Mouse (Mus musculus): ENCODE data around the gene Gm527. TPM values are rescaled to one million over a fixed set of nuclear protein-coding genes. Genes with fewer than 3 reads are reported as not detected.
A peak's percentile ranks its signal among the peaks of the same experiment; 100 is the strongest.

The Gm527 gene
- 7.2 and 7.3 TPM in 2 replicates for polyA plus RNA-seq (2012; rRNA removed)
- polyA plus RNA-seq (2014; fragmentation: Nextera tagmentation; extraction: Ambion mirVana) = 5.5 and 5.9 TPM in 2 replicates

DNA sequence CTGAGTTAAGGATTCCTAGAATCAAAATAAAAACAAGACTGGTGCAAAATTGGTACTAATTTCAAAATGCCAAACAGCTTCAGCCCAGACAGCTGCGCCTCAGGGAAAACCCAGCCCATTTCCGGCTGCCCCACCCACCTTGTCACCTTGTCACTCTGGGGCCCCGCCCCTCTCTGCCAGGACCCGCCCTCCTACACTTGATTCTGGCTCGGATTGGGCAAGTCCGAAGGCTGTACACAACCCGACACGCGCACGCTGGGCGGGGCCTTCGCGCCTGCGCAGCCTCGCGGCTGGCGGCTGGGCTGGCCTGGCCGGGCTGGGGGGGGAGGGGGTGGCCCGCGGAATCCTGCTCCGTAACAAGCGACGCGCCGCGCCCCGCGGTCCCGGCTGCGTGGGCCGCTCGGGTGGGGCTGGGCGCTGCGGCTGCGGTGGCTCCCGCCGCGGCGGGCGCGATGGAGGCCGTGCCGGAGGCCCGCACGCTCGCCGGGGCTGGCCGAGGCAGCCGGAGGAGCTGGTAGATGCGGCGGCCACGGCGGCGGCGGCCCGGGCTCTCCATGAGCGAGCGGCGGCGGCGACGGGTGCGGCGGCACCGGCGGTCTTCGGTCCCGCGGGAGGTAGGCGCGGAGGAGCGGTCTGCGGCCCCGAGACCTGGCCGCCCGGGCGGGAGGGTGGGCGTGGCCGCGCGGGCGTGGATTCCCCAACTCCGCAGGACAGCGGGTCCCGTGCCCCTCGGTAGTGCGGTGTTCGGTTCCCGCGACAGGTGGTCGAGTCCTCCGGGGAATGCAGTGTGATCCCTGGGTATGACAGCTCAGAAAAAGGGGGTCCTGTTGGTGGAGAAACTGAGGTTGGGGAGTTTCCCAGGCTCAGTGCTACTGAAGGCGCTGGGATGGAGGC, at the start of gene Gm527:
Gene Gm527, plus strand, starts transcription at position 329 of the 894 bp plus-strand sequence.
- Histone ChIP-seq H3K27me3 (ENCODE audit: control insufficient read depth, insufficient read depth, low read length) (no peaks in the 10 kb centered on the region), H3K4me1 (ENCODE audit: control insufficient read depth, insufficient read depth, low read length) (no peaks in the 10 kb centered on the region), H3K36me3 (ENCODE audit: control insufficient read depth, insufficient read depth, low read length) (peaks cover 8% of the 10 kb centered on the region; the same call in 1 of the 2 replicates), H3K9me3 (ENCODE audit: control insufficient read depth, low read length) (no peaks in the 10 kb centered on the region), H3K27ac (replicated peaks; ENCODE audit: low read depth, low read length) (peak within 1 kb of the TSS; percentile 58; the same call in 1 of the 2 replicates), H3K4me2 (replicated peaks; ENCODE audit: low read depth, low read length, severe bottlenecking) (peak within 1 kb of the TSS; percentile 82), H3K4me3 (replicated peaks; ENCODE audit: low read length) (peak within 1 kb of the TSS; percentile 81), H3K9ac (ENCODE audit: low read depth, low read length, severe bottlenecking) (peak within 1 kb of the TSS; percentile 83)
- 0 out of 2 replicates have a peak, but pooled peaks have one; percentile 27 for TF ChIP-seq POLR2A (IDR thresholded peaks at IDR 0.05; ENCODE audit: borderline replicate concordance, extremely low read depth, insufficient read depth, insufficient read length)
- WGBS = under 1% methylated on average over 69 of the region's 93 CpGs
- DNase-seq (ENCODE audit: low spot score) = peak; percentile 94
- ATAC-seq (ENCODE audit: low FRiP score, low read depth) = peak; percentile 100

- no peaks in the 10 kb centered on the region for H3K4me1 ChIP-seq (ENCODE audit: control insufficient read depth, insufficient read depth, low read length)
- H3K27me3 ChIP-seq (ENCODE audit: control insufficient read depth, insufficient read depth, low read length) = no peaks in the 10 kb centered on the region
- TF ChIP-seq POLR2A (IDR thresholded peaks at IDR 0.05; ENCODE audit: borderline replicate concordance, extremely low read depth, insufficient read depth, insufficient read length) = no peak
- no peak overlapping the region for H3K9ac ChIP-seq (ENCODE audit: low read depth, low read length, severe bottlenecking)
- DNase-seq (ENCODE audit: low spot score) = no peak
- H3K4me2 ChIP-seq (replicated peaks; ENCODE audit: low read depth, low read length, severe bottlenecking) = no peak overlapping the region
- 43% methylated on average over 4 of the region's 4 CpGs for WGBS
- H3K9me3 ChIP-seq (ENCODE audit: control insufficient read depth, low read length) = no peaks in the 10 kb centered on the region
- H3K27ac ChIP-seq (replicated peaks; ENCODE audit: low read depth, low read length) = no peak overlapping the region
- no peaks in the 10 kb centered on the region for H3K36me3 ChIP-seq (ENCODE audit: control insufficient read depth, insufficient read depth, low read length)
- no peak overlapping the region for H3K4me3 ChIP-seq (replicated peaks; ENCODE audit: low read length)
- no peak for ATAC-seq (ENCODE audit: low FRiP score, low read depth)
Measured at GRCm38 (mm10) chr12:64871103-64871502, 46.6 kb upstream of the Gm527 start.

- no peaks in the 10 kb centered on the region for H3K27me3 ChIP-seq (ENCODE audit: control insufficient read depth, insufficient read depth, low read length)
- WGBS = 41% methylated on average over 4 of the region's 4 CpGs
- TF ChIP-seq POLR2A (IDR thresholded peaks at IDR 0.05; ENCODE audit: borderline replicate concordance, extremely low read depth, insufficient read depth, insufficient read length) = no peak
- H3K9ac ChIP-seq (ENCODE audit: low read depth, low read length, severe bottlenecking) = no peak overlapping the region
- DNase-seq (ENCODE audit: low spot score) = peak; percentile 71
- no peak overlapping the region for H3K27ac ChIP-seq (replicated peaks; ENCODE audit: low read depth, low read length)
- ATAC-seq (ENCODE audit: low FRiP score, low read depth) = no peak; the same call in 1 of the 2 replicates
- no peaks in the 10 kb centered on the region for H3K9me3 ChIP-seq (ENCODE audit: control insufficient read depth, low read length)
- H3K4me1 ChIP-seq (ENCODE audit: control insufficient read depth, insufficient read depth, low read length) = 0 out of 2 replicates have a peak, but pooled peaks cover 1% of the 10 kb centered on the region
- H3K36me3 ChIP-seq (ENCODE audit: control insufficient read depth, insufficient read depth, low read length) = no peaks in the 10 kb centered on the region
- no peak overlapping the region for H3K4me3 ChIP-seq (replicated peaks; ENCODE audit: low read length)
- no peak overlapping the region for H3K4me2 ChIP-seq (replicated peaks; ENCODE audit: low read depth, low read length, severe bottlenecking)
Measured at GRCm38 (mm10) chr12:64897060-64897730, 20.5 kb upstream of the Gm527 start.

DNA sequence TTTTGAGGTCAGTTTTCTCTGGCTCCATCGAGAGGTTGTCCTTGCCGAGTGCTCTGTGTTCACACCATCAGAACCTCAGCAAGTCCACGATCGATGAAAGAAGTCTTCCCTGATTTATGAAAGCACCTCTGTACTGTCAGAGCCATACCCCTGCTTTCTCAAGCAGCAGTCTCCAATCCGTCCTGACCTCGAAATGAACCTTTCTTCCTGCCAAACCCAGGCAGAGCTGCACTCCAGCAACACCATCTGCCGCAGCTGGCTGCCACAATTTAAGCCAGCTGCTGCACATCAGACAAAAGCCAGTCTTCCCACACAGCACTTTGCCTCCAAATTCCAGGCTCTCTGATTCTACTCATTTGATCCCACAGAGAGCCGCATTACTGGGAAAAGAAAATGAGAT, 15.2 kb upstream of the Gm527 start:
- Histone ChIP-seq H3K4me3 (replicated peaks; ENCODE audit: low read length) (no peak overlapping the region), H3K4me2 (replicated peaks; ENCODE audit: low read depth, low read length, severe bottlenecking) (peak overlapping the region; percentile 28), H3K9ac (ENCODE audit: low read depth, low read length, severe bottlenecking) (peak overlapping the region; percentile 26; the same call in 1 of the 2 replicates), H3K36me3 (ENCODE audit: control insufficient read depth, insufficient read depth, low read length) (no peaks in the 10 kb centered on the region), H3K9me3 (ENCODE audit: control insufficient read depth, low read length) (no peaks in the 10 kb centered on the region), H3K4me1 (ENCODE audit: control insufficient read depth, insufficient read depth, low read length) (peaks cover 11% of the 10 kb centered on the region; the same call in 1 of the 2 replicates), H3K27ac (replicated peaks; ENCODE audit: low read depth, low read length) (peak overlapping the region; percentile 28; the same call in 1 of the 2 replicates), H3K27me3 (ENCODE audit: control insufficient read depth, insufficient read depth, low read length) (no peaks in the 10 kb centered on the region)
- DNase-seq (ENCODE audit: low spot score) (peak; percentile 88), ATAC-seq (ENCODE audit: low FRiP score, low read depth) (peak; percentile 85)
- TF ChIP-seq POLR2A (IDR thresholded peaks at IDR 0.05; ENCODE audit: borderline replicate concordance, extremely low read depth, insufficient read depth, insufficient read length) = no peak
- 5% methylated on average over 8 of the region's 8 CpGs for WGBS

- DNase-seq (ENCODE audit: low spot score) (peak; percentile 20), ATAC-seq (ENCODE audit: low FRiP score, low read depth) (0 out of 2 replicates have a peak, but pooled peaks have one; percentile 6)
- Histone ChIP-seq H3K4me1 (ENCODE audit: control insufficient read depth, insufficient read depth, low read length) (peaks cover 11% of the 10 kb centered on the region; the same call in 1 of the 2 replicates), H3K4me2 (replicated peaks; ENCODE audit: low read depth, low read length, severe bottlenecking) (no peak overlapping the region), H3K4me3 (replicated peaks; ENCODE audit: low read length) (no peak overlapping the region), H3K9ac (ENCODE audit: low read depth, low read length, severe bottlenecking) (no peak overlapping the region), H3K27me3 (ENCODE audit: control insufficient read depth, insufficient read depth, low read length) (no peaks in the 10 kb centered on the region), H3K9me3 (ENCODE audit: control insufficient read depth, low read length) (no peaks in the 10 kb centered on the region), H3K36me3 (ENCODE audit: control insufficient read depth, insufficient read depth, low read length) (no peaks in the 10 kb centered on the region), H3K27ac (replicated peaks; ENCODE audit: low read depth, low read length) (no peak overlapping the region)
- no peak for TF ChIP-seq POLR2A (IDR thresholded peaks at IDR 0.05; ENCODE audit: borderline replicate concordance, extremely low read depth, insufficient read depth, insufficient read length)
- WGBS = 38% methylated on average over 8 of the region's 8 CpGs
Measured at GRCm38 (mm10) chr12:64903186-64903585, 14.5 kb upstream of the Gm527 start.

Measured in limb, embryonic 14.5 days (tissue).